Mouse (Mus musculus) heart, embryonic 11.5 days (tissue): ENCODE measurements around the gene Supt3. TPM values are rescaled to one million over a fixed set of nuclear protein-coding genes. Genes with fewer than 3 reads are reported as not detected.

Experiments
- ATAC-seq: fragments of 200-750 bp; cut with Nextera tagmentation; replicated peaks from 2 replicates; pipeline ENCODE4 v1.8.0; 2017; ENCODE audit warnings: moderate library complexity; ENCODE audit not compliant: insufficient number of reproducible peaks, low FRiP score, low TSS enrichment
- H3K27ac ChIP-seq: fragments of 300-500 bp; sonication (generic); 2 replicates; pipeline ENCODE4 v1.5.1; 2014; ENCODE audit warnings: mild to moderate bottlenecking, low read depth, low read length
- H3K27me3 ChIP-seq: fragments of 300-500 bp; sonication (generic); 2 replicates; pipeline ENCODE4 v1.6.1; 2014; ENCODE audit warnings: mild to moderate bottlenecking, low read length, mixed read lengths; ENCODE audit not compliant: control insufficient read depth, insufficient read depth
- H3K36me3 ChIP-seq: fragments of 300-500 bp; sonication (generic); 2 replicates; pipeline ENCODE4 v1.6.1; 2014; ENCODE audit warnings: mild to moderate bottlenecking, low read length, moderate library complexity, mixed read lengths; ENCODE audit not compliant: control insufficient read depth, insufficient read depth
- H3K4me1 ChIP-seq: fragments of 300-500 bp; sonication (generic); 2 replicates; pipeline ENCODE4 v1.6.1; 2014; ENCODE audit warnings: low read length; ENCODE audit not compliant: control insufficient read depth, insufficient read depth
- H3K4me2 ChIP-seq: fragments of 300-500 bp; sonication (generic); 2 replicates; pipeline ENCODE4 v1.6.1; 2014; ENCODE audit warnings: mild to moderate bottlenecking, moderate library complexity
- H3K4me3 ChIP-seq: fragments of 300-500 bp; sonication (generic); 2 replicates; pipeline ENCODE4 v1.5.1; 2014; ENCODE audit warnings: low read depth, low read length
- H3K9ac ChIP-seq: fragments of 300-500 bp; sonication (generic); 2 replicates; pipeline ENCODE4 v1.6.1; 2014; ENCODE audit warnings: mild to moderate bottlenecking, low read depth, low read length, moderate library complexity
- H3K9me3 ChIP-seq: fragments of 300-500 bp; sonication (generic); replicated peaks from 2 replicates; pipeline ENCODE4 v1.6.1; 2016; ENCODE audit warnings: low read length; ENCODE audit not compliant: control insufficient read depth
- whole genome bisulfite sequencing: fragments of 180-500 bp; shearing (Covaris S2); extraction: QIAGEN DNeasy Blood & Tissue Kit; methylation state at CpG from one replicate; pipeline ENCODE4 v1.1.7; 2014; ENCODE audit not compliant: insufficient replicate concordance; 5-methylcytosine and 5-hydroxymethylcytosine counted together
- polyA plus RNA-seq: library from polyadenylated mRNA; unstranded; fragments of >200 nt; fragmentation: Nextera tagmentation; extraction: Ambion mirVana; gene quantifications from 2 replicates; pipeline ENCODE4 v1.2.1, GENCODE M21; 2014

Gene Supt3
- polyA plus RNA-seq, 1 experiment from 2014 or later, result 22.4 TPM

GRCm38 (mm10) chr17:44829587-44829986, 52.6 kb downstream of the Supt3 start:
- Histone ChIP-seq H3K4me2 (no peak overlapping the region), H3K36me3 (no peaks in the 10 kb centered on the region), H3K9me3 (no peaks in the 10 kb centered on the region), H3K9ac (no peak overlapping the region), H3K4me1 (no peaks in the 10 kb centered on the region), H3K4me3 (no peak overlapping the region), H3K27me3 (no peaks in the 10 kb centered on the region), H3K27ac (no peak overlapping the region)
- no peak for ATAC-seq
- WGBS, result 76% methylated on average over 3 of the region's 3 CpGs

- H3K36me3 ChIP-seq, result no peaks in the 10 kb centered on the region
- H3K9ac ChIP-seq, result no peak overlapping the region
- 67% methylated on average over 1 of the region's 1 CpGs for WGBS
- H3K4me2 ChIP-seq, result no peak overlapping the region
- H3K4me1 ChIP-seq, result no peaks in the 10 kb centered on the region
- H3K27me3 ChIP-seq, result no peaks in the 10 kb centered on the region
- no peak overlapping the region for H3K27ac ChIP-seq
- no peak overlapping the region for H3K4me3 ChIP-seq
- no peaks in the 10 kb centered on the region for H3K9me3 ChIP-seq
- ATAC-seq, result no peak
Measured at GRCm38 (mm10) chr17:44831201-44831600, 54.2 kb downstream of the Supt3 start.

GRCm38 (mm10) chr17:44842184-44842583, 65.2 kb downstream of the Supt3 start:
- no peaks in the 10 kb centered on the region for H3K36me3 ChIP-seq
- H3K9ac ChIP-seq, result no peak overlapping the region
- peaks cover 2% of the 10 kb centered on the region; the same call in 1 of the 2 replicates for H3K4me1 ChIP-seq
- no peak overlapping the region for H3K27ac ChIP-seq
- no peak overlapping the region for H3K4me2 ChIP-seq
- 71% methylated on average over 4 of the region's 4 CpGs for WGBS
- no peaks in the 10 kb centered on the region for H3K9me3 ChIP-seq
- ATAC-seq, result no peak
- no peaks in the 10 kb centered on the region for H3K27me3 ChIP-seq
- H3K4me3 ChIP-seq, result no peak overlapping the region

- ATAC-seq, result no peak
- Histone ChIP-seq H3K9me3 (no peaks in the 10 kb centered on the region), H3K9ac (no peak overlapping the region), H3K36me3 (no peaks in the 10 kb centered on the region), H3K4me2 (no peak overlapping the region), H3K4me3 (no peak overlapping the region), H3K4me1 (no peaks in the 10 kb centered on the region), H3K27me3 (no peaks in the 10 kb centered on the region), H3K27ac (no peak overlapping the region)
- WGBS, result 90% methylated on average over 6 of the region's 6 CpGs
Measured at GRCm38 (mm10) chr17:44863165-44863564, 86.2 kb downstream of the Supt3 start.

- no peak for ATAC-seq
- 56% methylated on average over 1 of the region's 1 CpGs for WGBS
- H3K9ac ChIP-seq, result no peak overlapping the region
- no peaks in the 10 kb centered on the region for H3K4me1 ChIP-seq
- no peaks in the 10 kb centered on the region for H3K36me3 ChIP-seq
- no peak overlapping the region for H3K27ac ChIP-seq
- no peaks in the 10 kb centered on the region for H3K27me3 ChIP-seq
- H3K4me3 ChIP-seq, result no peak overlapping the region
- no peak overlapping the region for H3K4me2 ChIP-seq
- no peaks in the 10 kb centered on the region for H3K9me3 ChIP-seq
Measured at GRCm38 (mm10) chr17:44893592-44893991, 116.6 kb downstream of the Supt3 start.

- no peak overlapping the region for H3K4me3 ChIP-seq
- no peaks in the 10 kb centered on the region for H3K36me3 ChIP-seq
- no peak overlapping the region for H3K4me2 ChIP-seq
- H3K27me3 ChIP-seq, result no peaks in the 10 kb centered on the region
- WGBS, result 72% methylated on average over 4 of the region's 4 CpGs
- ATAC-seq, result no peak
- H3K9ac ChIP-seq, result no peak overlapping the region
- no peaks in the 10 kb centered on the region for H3K9me3 ChIP-seq
- no peak overlapping the region for H3K27ac ChIP-seq
- no peaks in the 10 kb centered on the region for H3K4me1 ChIP-seq
Measured at GRCm38 (mm10) chr17:44943536-44944090, 166.7 kb downstream of the Supt3 start.

GRCm38 (mm10) chr17:44945333-44945732, 168.4 kb downstream of the Supt3 start:
- Histone ChIP-seq H3K9me3 (no peaks in the 10 kb centered on the region), H3K27me3 (no peaks in the 10 kb centered on the region), H3K36me3 (no peaks in the 10 kb centered on the region), H3K27ac (no peak overlapping the region), H3K4me1 (no peaks in the 10 kb centered on the region), H3K9ac (no peak overlapping the region), H3K4me3 (no peak overlapping the region), H3K4me2 (no peak overlapping the region)
- 75% methylated on average over 5 of the region's 5 CpGs for WGBS
- ATAC-seq, result no peak

- no peaks in the 10 kb centered on the region for H3K9me3 ChIP-seq
- no peak overlapping the region for H3K27ac ChIP-seq
- no peak overlapping the region for H3K4me2 ChIP-seq
- no peaks in the 10 kb centered on the region for H3K27me3 ChIP-seq
- H3K9ac ChIP-seq, result no peak overlapping the region
- no peaks in the 10 kb centered on the region for H3K36me3 ChIP-seq
- H3K4me1 ChIP-seq, result no peaks in the 10 kb centered on the region
- WGBS, result 75% methylated on average over 3 of the region's 3 CpGs
- ATAC-seq, result no peak
- H3K4me3 ChIP-seq, result no peak overlapping the region
Measured at GRCm38 (mm10) chr17:44948321-44948720, 171.4 kb downstream of the Supt3 start.

- H3K36me3 ChIP-seq, result no peaks in the 10 kb centered on the region
- no peak overlapping the region for H3K4me2 ChIP-seq
- no peaks in the 10 kb centered on the region for H3K9me3 ChIP-seq
- no peak overlapping the region for H3K27ac ChIP-seq
- no peak overlapping the region for H3K9ac ChIP-seq
- 84% methylated on average over 2 of the region's 2 CpGs for WGBS
- H3K4me3 ChIP-seq, result no peak overlapping the region
- H3K27me3 ChIP-seq, result no peaks in the 10 kb centered on the region
- no peaks in the 10 kb centered on the region for H3K4me1 ChIP-seq
- no peak for ATAC-seq
Measured at GRCm38 (mm10) chr17:44956671-44957070, 179.7 kb downstream of the Supt3 start.
